Mouse (Mus musculus) adrenal gland, postnatal 25 days (tissue): Measurements from ENCODE around the gene Palm2. TPM values are rescaled to one million over a fixed set of nuclear protein-coding genes. Genes with fewer than 3 reads are reported as not detected.
A peak's percentile ranks its signal among the peaks of the same experiment; 100 is the strongest.

Experiments
- DNase-seq: peaks from one replicate; pipeline ENCODE4 v3.0.0; 2021; ENCODE audit warnings: mixed read lengths
- total RNA-seq: library from RNA; stranded (reverse); gene quantifications from 2 replicates; pipeline ENCODE4 v1.2.3, GENCODE M21; 2021

Palm2 gene
- total RNA-seq, 1 experiment from 2014 or later: 84.0 TPM

GRCm38 (mm10) chr4:57618743-57619142, 184.7 kb downstream of the Palm2 start:
- DNase-seq: no peak

GRCm38 (mm10) chr4:57622816-57623215, 188.8 kb downstream of the Palm2 start:
- DNase-seq: no peak

- no peak for DNase-seq
Observed at GRCm38 (mm10) chr4:57624819-57625218, 190.8 kb downstream of the Palm2 start.

GRCm38 (mm10) chr4:57625306-57625705, 191.3 kb downstream of the Palm2 start:
- no peak for DNase-seq

- DNase-seq: no peak
Observed at GRCm38 (mm10) chr4:57625756-57626155, 191.7 kb downstream of the Palm2 start.

GRCm38 (mm10) chr4:57626921-57627320, 192.9 kb downstream of the Palm2 start:
- no peak for DNase-seq

GRCm38 (mm10) chr4:57632386-57632785, 198.3 kb downstream of the Palm2 start:
- DNase-seq: peak; percentile 20

- no peak for DNase-seq
Observed at GRCm38 (mm10) chr4:57633052-57633451, 199.0 kb downstream of the Palm2 start.

- DNase-seq: no peak
Observed at GRCm38 (mm10) chr4:57634956-57635355, 200.9 kb downstream of the Palm2 start.

- no peak for DNase-seq
Observed at GRCm38 (mm10) chr4:57636782-57637482, 202.9 kb downstream of the Palm2 start.

- DNase-seq: no peak
Observed at GRCm38 (mm10) chr4:57637636-57638386, 203.8 kb downstream of the Palm2 start.

- DNase-seq: no peak
Observed at GRCm38 (mm10) chr4:57638941-57639340, 204.9 kb downstream of the Palm2 start.

- DNase-seq: no peak
Observed at GRCm38 (mm10) chr4:57640222-57640621, 206.2 kb downstream of the Palm2 start.

- no peak for DNase-seq
Observed at GRCm38 (mm10) chr4:57640971-57641370, 206.9 kb downstream of the Palm2 start.

- DNase-seq: no peak
Observed at GRCm38 (mm10) chr4:57650994-57651393, 216.9 kb downstream of the Palm2 start.

- DNase-seq: no peak
Observed at GRCm38 (mm10) chr4:57651547-57651946, 217.5 kb downstream of the Palm2 start.

GRCm38 (mm10) chr4:57652185-57652904, 218.3 kb downstream of the Palm2 start:
- DNase-seq: no peak

GRCm38 (mm10) chr4:57655966-57656365, 221.9 kb downstream of the Palm2 start:
- DNase-seq: no peak

- no peak for DNase-seq
Observed at GRCm38 (mm10) chr4:57656388-57656787, 222.3 kb downstream of the Palm2 start.

GRCm38 (mm10) chr4:57656861-57657260, 222.8 kb downstream of the Palm2 start:
- no peak for DNase-seq

- DNase-seq: no peak
Observed at GRCm38 (mm10) chr4:57660470-57660869, 226.4 kb downstream of the Palm2 start.

- peak; percentile 33 for DNase-seq
Observed at GRCm38 (mm10) chr4:57666101-57666500, 232.1 kb downstream of the Palm2 start.
